Mouse (Mus musculus) urinary bladder, postnatal 10 days (tissue): ENCODE measurements around the gene 4930516K23Rik.

Experiments used
- DNase-seq: peaks from one replicate; pipeline ENCODE4 v3.0.0; 2022; ENCODE audit warnings: low spot score

The 4930516K23Rik gene

DNA sequence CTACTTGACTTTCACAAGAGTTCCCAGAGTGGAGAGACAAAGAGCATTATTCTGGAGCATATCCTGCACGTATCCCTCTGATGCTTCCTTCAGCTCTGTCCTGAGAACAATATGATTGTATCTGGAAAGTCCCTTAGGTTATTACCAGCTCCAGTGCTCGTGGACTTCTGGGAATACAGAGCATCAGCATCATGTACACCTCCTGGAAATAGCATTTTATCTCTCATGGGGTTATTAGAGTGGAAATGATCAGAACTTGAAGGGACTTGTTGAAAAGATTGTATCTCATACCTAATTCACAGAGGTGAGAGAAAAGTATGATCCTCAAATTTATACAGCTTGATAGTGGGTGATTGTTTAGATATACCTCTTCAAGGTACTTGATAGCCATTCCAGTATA lies at the start of gene 4930516K23Rik:
TSS of gene 4930516K23Rik (minus strand) at position 101 of the 400 bp plus-strand sequence.
- DNase-seq: no peak

DNA sequence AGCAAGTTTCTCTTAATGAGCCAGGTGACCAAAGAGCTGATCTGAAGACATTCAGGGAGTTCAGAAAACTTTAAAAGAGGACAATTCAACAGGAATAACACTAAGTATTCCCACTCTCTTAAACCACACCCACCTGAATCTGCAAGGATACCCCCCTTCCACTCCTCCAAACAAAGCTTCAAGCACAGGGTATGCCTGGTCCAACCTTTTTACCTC lies 43.4 kb upstream of the 4930516K23Rik start, which contains the start of gene Olfr646:
TSS of gene Olfr646 (plus strand) at position 117 of the 216 bp plus-strand sequence.
- DNase-seq: no peak

DNA sequence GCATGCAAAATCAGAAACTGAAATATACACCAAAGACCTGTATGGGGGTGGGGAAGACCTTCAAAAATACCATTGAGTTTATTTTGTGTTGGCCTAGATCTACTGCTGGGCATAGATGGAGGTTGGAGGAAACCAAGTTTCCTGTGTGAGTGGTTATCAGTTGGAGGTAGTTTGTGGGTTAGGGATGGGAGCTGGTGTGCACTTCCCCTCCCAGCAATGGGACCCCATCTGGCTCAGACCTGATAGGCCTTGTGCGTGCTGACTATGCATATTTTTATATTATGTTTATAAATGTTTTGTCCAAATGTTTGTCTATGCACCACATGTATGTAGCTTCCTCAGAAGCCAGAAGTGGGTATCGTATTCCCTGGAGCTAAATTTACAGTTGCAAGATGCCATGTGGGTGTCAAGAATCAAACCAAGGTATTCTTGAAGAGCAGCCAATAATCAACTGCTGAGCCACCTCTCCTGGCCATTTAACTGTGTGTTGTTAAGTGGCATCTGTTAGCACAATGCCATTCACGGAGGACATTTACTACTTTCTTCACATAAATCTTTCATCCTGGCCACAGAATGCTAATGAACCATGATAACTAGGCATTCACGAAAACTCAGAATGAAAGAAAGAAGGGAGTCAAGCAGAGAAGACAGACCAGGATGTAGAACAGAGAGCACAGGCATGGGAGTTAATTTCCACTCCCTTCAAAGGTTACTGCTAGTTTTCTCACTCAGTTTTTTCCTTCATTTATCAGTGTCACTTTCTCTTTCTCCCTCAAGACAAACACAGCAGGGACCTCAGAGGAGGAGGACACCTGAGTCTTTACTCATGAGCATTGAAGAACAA lies 42.9 kb upstream of the 4930516K23Rik start:
- DNase-seq: no peak

DNA sequence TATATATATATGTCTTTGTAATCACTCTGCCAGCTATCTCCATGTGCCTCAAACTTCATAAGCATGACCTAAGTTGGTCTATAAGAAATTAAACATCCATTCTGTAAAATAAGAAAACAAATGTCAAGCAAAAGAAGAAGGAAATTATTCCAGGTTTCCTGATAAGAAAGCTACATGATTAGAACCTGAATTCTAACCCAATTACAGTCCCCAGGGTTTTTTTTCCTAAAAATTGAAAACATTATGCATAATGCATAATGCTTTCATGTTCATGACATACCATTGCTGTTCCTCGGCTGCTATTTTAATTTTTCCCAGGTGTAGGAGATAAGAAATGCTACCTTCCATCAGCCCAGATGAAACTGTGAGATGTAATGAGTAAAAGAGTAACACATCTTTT lies 24.1 kb upstream of the 4930516K23Rik start, which contains the start of gene Olfr645:
TSS of gene Olfr645 (minus strand) at position 101 of the 400 bp plus-strand sequence.
- no peak for DNase-seq

DNA sequence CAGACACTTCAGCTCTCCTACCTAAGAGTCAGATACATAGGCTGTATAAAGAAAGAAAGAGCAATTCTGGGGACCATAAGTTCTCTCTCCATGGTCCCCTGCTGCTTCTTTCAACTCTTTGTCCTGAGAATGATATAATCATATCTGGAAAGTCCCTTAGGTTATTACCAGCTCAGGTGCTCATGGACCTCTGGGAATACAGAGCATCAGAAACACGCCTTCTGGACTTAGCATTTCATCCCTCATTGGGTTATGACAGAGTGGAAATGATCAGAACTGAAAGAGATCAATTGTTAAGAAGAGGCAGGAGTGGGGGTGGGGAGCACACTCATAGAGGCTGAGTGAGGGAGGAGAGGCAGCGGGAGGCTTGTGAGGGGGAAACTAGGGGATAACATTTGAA lies 10.5 kb upstream of the 4930516K23Rik start, which contains the start of gene Olfr644:
TSS of gene Olfr644 (minus strand) at position 101 of the 400 bp plus-strand sequence.
- no peak for DNase-seq

DNA sequence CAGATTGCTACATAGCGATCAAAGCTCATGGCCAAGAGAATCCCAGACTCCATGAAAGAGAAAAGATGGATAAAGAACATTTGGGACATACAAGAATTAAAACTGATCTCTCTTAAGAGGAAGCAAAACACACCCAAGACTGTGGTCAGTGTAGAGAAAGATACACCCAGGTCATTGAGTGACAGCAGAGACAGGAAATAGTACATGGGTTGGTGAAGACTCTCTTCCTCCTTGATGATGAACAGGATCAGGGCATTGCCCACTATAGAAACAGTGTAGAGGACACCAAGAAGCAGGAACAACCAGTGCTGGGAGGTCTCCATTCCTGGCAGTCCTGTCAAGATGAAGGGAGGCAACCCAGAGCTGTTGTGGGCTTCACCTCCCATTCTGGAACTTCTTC lies 2.0 kb downstream of the 4930516K23Rik start:
- DNase-seq: no peak

GRCm38 (mm10) chr7:104052566-104052965 lies 8.7 kb downstream of the 4930516K23Rik start, which contains the start of gene Olfr642:
TSS of gene Olfr642 (minus strand) at chr7:104052666.
- DNase-seq: no peak

DNA sequence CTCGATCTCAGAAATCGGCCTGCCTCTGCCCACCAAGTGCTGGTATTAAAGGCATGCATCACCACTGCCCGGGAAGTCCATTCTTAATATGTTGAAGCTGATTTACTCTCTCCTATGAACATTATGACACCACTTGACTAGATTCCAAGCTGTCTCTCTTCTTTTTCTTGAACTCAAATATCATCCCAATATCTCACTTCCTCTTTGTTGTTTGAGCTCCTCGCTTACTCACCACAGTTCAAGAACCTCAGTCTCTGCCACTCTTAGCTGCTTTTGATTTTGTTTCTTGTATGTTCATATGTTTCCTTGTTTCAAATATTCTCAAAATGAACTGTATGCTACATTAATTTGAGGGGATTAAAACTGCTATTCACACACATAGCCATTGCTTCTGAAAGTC lies 10.5 kb downstream of the 4930516K23Rik start:
- DNase-seq: no peak

- no peak for DNase-seq
These were observed 26.1 kb downstream of the 4930516K23Rik start, which contains the start of gene Olfr641 for GRCm38 (mm10) chr7:104035145-104035544. TSS of gene Olfr641 (plus strand) at chr7:104035445.

DNA sequence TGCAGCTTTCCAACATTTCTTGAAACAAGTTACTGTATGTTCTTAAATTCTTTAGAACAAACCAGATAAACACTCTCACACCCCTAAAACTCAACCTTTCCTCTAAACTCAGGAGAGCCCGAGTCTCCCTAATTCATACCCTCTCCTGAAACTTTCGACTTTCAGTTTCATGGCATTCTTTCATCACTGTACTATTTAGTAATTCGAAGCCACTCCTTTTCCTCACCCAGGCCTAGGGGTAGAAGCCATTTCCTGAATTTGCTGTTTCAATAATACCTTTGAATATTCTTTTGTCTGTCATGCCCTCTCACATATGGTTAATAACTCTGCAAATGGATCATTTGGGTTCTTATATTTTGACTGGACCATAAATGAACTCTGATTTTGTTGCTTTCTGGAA lies 34.3 kb downstream of the 4930516K23Rik start:
- DNase-seq: no peak

DNA sequence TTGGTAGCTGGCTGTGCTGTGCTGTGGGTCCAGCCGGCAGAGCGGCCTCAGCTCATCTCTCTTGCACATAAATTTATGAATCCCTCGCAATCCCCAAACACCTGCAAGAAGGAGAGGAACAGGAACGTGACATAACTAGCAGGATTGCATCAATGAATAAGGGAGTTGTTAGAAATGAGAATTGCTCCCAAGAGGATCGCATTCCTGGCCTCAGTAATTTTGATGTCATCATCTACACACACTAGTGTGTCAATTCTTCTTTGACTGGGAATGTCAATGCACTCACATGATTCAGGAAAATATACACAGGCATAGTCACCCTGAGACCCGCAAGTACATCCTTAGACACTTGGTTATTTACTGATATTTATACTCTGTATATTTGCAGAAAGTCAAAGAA lies 35.8 kb downstream of the 4930516K23Rik start, which contains the start of gene Olfr640:
TSS of gene Olfr640 (minus strand) at position 101 of the 400 bp plus-strand sequence.
- DNase-seq: no peak

DNA sequence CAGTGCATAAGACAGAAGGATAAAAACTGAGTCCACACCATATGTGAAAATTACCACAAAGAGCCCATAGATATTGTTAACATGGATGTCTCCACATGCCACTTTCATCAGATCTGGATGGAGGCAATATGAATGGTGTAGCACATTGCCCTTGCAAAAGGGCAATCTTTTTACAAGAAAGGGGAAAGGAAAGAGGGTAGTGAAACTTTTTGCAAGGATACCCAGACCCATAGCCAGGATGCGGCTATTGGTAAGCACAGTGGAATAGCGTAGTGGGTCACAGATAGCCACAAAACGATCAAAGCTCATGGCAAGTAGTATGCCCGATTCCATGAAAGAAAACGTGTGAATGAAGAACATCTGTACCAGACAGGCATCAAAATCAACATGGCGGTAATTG lies 39.6 kb downstream of the 4930516K23Rik start:
- DNase-seq: no peak

DNA sequence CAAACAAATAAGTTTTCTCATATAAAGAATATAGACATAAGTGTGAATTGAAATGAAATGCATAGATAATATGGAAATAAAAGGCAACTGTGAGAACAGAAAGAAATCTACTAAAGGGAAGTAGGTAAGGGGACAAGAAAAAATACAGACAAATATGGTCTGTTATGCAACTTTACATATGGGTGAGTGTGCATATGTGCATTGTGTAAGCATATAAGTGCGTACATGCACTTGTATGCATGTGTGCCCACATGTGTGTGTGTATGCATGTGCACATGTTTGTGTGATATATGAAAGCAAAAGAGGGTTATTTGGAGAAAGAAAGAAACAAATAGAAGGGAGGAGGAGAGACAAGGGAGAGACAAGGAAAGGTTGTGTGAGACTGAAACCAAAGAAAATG lies 42.3 kb downstream of the 4930516K23Rik start:
- no peak for DNase-seq

GRCm38 (mm10) chr7:104017203-104017602 lies 44.0 kb downstream of the 4930516K23Rik start, which contains the start of gene Olfr639:
TSS of gene Olfr639 (minus strand) at chr7:104017303.
- DNase-seq: no peak
